Mouse (Mus musculus) embryonic fibroblast, embryonic 13.5 days (primary cell): ENCODE measurements around the gene Tmem45a.

Experiments
- CTCF ChIP-seq: IDR thresholded peaks from 2 replicates; pipeline ENCODE4 v1.5.1; 2011; ENCODE audit warnings: mild to moderate bottlenecking, control low read depth, low read length, moderate library complexity, borderline replicate concordance; ENCODE audit not compliant: insufficient read depth
- POLR2A ChIP-seq: IDR thresholded peaks from 2 replicates; pipeline ENCODE4 v1.6.1; 2011; ENCODE audit warnings: low read depth, mild to moderate bottlenecking, control low read depth, low read length, moderate library complexity

DNA sequence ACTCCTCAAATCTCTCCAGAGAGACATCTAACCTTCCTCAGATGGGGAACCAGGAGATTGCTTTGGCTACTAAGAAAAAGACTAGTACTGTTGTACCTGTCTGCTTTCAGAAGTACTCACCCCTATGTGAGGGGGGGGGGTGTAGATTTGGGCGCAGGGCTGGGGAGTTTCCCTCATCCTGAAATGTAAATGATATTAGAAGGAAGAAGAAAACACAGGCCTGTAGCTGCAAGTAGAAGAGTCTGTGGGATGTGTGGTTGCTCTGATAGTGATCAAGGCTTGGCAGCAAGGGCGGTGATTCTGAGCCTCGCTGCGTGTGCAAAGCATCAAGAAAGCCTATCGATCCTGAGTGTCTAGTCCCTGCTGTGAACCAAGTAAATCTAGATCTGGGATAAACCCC, 43.0 kb downstream of the Tmem45a start:
- TF ChIP-seq CTCF (no peak), POLR2A (no peak)
